Mouse (Mus musculus) layer of hippocampus, postnatal 36 days (tissue): ENCODE results near the gene Wfdc16. TPM values are rescaled to one million over a fixed set of nuclear protein-coding genes. Genes with fewer than 3 reads are reported as not detected.
"Not testable (repeated sequence)": the region's sequence is repeated elsewhere in the genome, so short reads cannot be mapped to it uniquely, and the experiment has no call there.

ENCODE experiments used
- DNase-seq, 2 experiments: peaks; one replicate each; pipeline ENCODE4 v3.0.0; 2022
- total RNA-seq, 2 experiments: library from RNA; stranded (reverse); gene quantifications; 2 replicates each; pipeline ENCODE4 v1.2.3; 2021

Wfdc16 gene
- total RNA-seq, 2 experiments from 2014 or later = not detected

- DNase-seq = no peak
Measured at GRCm38 (mm10) chr2:164600179-164600578, 38.4 kb downstream of the Wfdc16 start.

DNA sequence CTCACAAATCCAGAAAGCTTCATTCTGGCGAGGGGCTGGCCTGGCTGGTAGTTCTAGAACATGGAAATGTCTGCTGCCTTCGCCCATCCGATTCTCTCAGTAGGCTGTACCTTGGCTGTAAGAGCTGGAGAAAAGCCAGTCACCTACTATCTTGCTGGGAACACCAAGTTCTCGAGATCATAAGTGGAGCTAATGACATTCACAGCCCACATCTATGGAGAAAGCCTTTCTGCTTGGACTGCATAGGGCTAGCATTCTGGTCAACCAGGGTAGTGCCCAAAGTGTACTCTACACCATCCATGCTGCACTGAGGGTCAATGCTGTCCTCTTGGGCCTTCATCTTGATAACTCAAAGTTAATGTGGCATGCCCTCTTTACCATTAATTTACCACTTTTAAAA, 45.1 kb downstream of the Wfdc16 start, which contains the start of gene Eppin:
TSS of gene Eppin (minus strand) at position 101 of the 400 bp plus-strand sequence.
- DNase-seq = no peak

- peak; percentile 5 to 18 for DNase-seq
Measured at GRCm38 (mm10) chr2:164592014-164592413, 46.6 kb downstream of the Wfdc16 start.

GRCm38 (mm10) chr2:164585025-164585725, 53.4 kb downstream of the Wfdc16 start, which contains the start of gene Wfdc6a:
Wfdc6a (minus strand) TSS chr2:164585447.
- not testable (repeated sequence) for DNase-seq

Other genes starting within 250 kb of the Wfdc16 start
- gene Slpi, start 249.7 kb downstream of the Wfdc16 start, total RNA-seq = 1 to 10 TPM in 1 of 2 experiments, under 1 TPM in 1; 0.85 to 1.4 TPM
- under 1 TPM; 0.35 to 0.46 TPM for gene Rbpjl, start 235.7 kb downstream of the Wfdc16 start, total RNA-seq
- gene Matn4, start 233.6 kb downstream of the Wfdc16 start, total RNA-seq = 10 to 100 TPM; 13.0 to 13.4 TPM
- 100 to 1,000 TPM; 102 to 129 TPM for gene Sdc4, start 194.9 kb downstream of the Wfdc16 start, total RNA-seq
- 10 to 100 TPM; 37.7 to 42.3 TPM for gene Sys1, start 181.8 kb downstream of the Wfdc16 start, total RNA-seq
- gene Gm20458, start 177.8 kb downstream of the Wfdc16 start, total RNA-seq = 10 to 100 TPM in 1 of 2 experiments, 1 to 10 TPM in 1; 7.0 to 13.3 TPM
- gene Trp53tg5, start 165.1 kb downstream of the Wfdc16 start, total RNA-seq = not detected
- gene Dbndd2, start 152.7 kb downstream of the Wfdc16 start, total RNA-seq = 100 to 1,000 TPM; 108 to 110 TPM
- 10 to 100 TPM; 76.6 to 84.5 TPM for gene Pigt, start 141.3 kb downstream of the Wfdc16 start, total RNA-seq
- gene Wfdc2, start 76.4 kb downstream of the Wfdc16 start, total RNA-seq = not detected
- not detected for gene Spint3, start 65.3 kb downstream of the Wfdc16 start, total RNA-seq
- not detected for gene Wfdc6a, start 53.3 kb downstream of the Wfdc16 start, total RNA-seq
- not detected for gene Eppin, start 45.2 kb downstream of the Wfdc16 start, total RNA-seq
- gene Wfdc6b, start 25.3 kb downstream of the Wfdc16 start, total RNA-seq = not detected
- gene Wfdc8, start 25.2 kb downstream of the Wfdc16 start, total RNA-seq = not detected
- not detected for gene Wfdc10, start 17.2 kb upstream of the Wfdc16 start, total RNA-seq
- gene Wfdc9, start 17.8 kb upstream of the Wfdc16 start, total RNA-seq = not detected
- not detected for gene Wfdc11, start 35.3 kb upstream of the Wfdc16 start, total RNA-seq
- not detected for gene Wfdc13, start 46.3 kb upstream of the Wfdc16 start, total RNA-seq
- gene Spint4, start 59.7 kb upstream of the Wfdc16 start, total RNA-seq = not detected
- gene Spint5, start 76.5 kb upstream of the Wfdc16 start, total RNA-seq = not detected
- gene Wfdc3, start 107.1 kb upstream of the Wfdc16 start, total RNA-seq = 1 to 10 TPM; 1.5 to 2.2 TPM
- 10 to 100 TPM; 34.0 to 37.7 TPM for gene Dnttip1, start 107.2 kb upstream of the Wfdc16 start, total RNA-seq
- 1 to 10 TPM; 1.2 to 1.5 TPM for gene Ube2c, start 131.1 kb upstream of the Wfdc16 start, total RNA-seq
- gene Tnnc2, start 141.2 kb upstream of the Wfdc16 start, total RNA-seq = not detected
- gene Snx21, start 147.0 kb upstream of the Wfdc16 start, total RNA-seq = 10 to 100 TPM; 36.7 to 44.0 TPM
- 10 to 100 TPM; 27.8 to 28.2 TPM for gene Acot8, start 166.1 kb upstream of the Wfdc16 start, total RNA-seq
- 1 to 10 TPM; 8.2 to 8.6 TPM for gene Zswim3, start 166.3 kb upstream of the Wfdc16 start, total RNA-seq
- gene Zswim1, start 183.9 kb upstream of the Wfdc16 start, total RNA-seq = 10 to 100 TPM; 21.6 to 23.0 TPM
- not detected for gene Spata25, start 189.7 kb upstream of the Wfdc16 start, total RNA-seq
- gene Ctsa, start 194.1 kb upstream of the Wfdc16 start, total RNA-seq = 10 to 100 TPM; 92.9 to 93.4 TPM
- gene Neurl2, start 194.7 kb upstream of the Wfdc16 start, total RNA-seq = 1 to 10 TPM; 1.8 to 2.7 TPM
- 10 to 100 TPM; 66.9 to 70.7 TPM for gene Pltp, start 218.9 kb upstream of the Wfdc16 start, total RNA-seq
- gene Pcif1, start 240.5 kb upstream of the Wfdc16 start, total RNA-seq = 10 to 100 TPM; 41.2 to 44.1 TPM